Mouse (Mus musculus) kidney, embryonic 15.5 days (tissue): Measurements from ENCODE around the gene Galc. TPM values are rescaled to one million over a fixed set of nuclear protein-coding genes. Genes with fewer than 3 reads are reported as not detected.
"Not testable (repeated sequence)": the region's sequence is repeated elsewhere in the genome, so short reads cannot be mapped to it uniquely, and the experiment has no call there.

Experiments used
- ATAC-seq: fragments of 200-750 bp; cut with Nextera tagmentation; replicated peaks from 2 replicates; pipeline ENCODE4 v1.8.0; 2017; ENCODE audit warnings: moderate TSS enrichment; ENCODE audit not compliant: low FRiP score
- H3K27ac ChIP-seq: fragments of 300-500 bp; sonication (generic); 2 replicates; pipeline ENCODE4 v1.5.1; 2015; ENCODE audit warnings: mild to moderate bottlenecking, inconsistent platforms
- H3K27me3 ChIP-seq: fragments of 300-500 bp; sonication (generic); 2 replicates; pipeline ENCODE4 v1.6.1; 2015; ENCODE audit warnings: inconsistent platforms
- H3K36me3 ChIP-seq: fragments of 300-500 bp; sonication (generic); 2 replicates; pipeline ENCODE4 v1.6.1; 2015; ENCODE audit warnings: inconsistent platforms
- H3K4me1 ChIP-seq: fragments of 300-500 bp; sonication (generic); 2 replicates; pipeline ENCODE4 v1.6.1; 2015; ENCODE audit warnings: inconsistent platforms
- H3K4me2 ChIP-seq: fragments of 300-500 bp; sonication (generic); 2 replicates; pipeline ENCODE4 v1.6.1; 2015; ENCODE audit warnings: moderate library complexity, mild to moderate bottlenecking, inconsistent platforms
- H3K4me3 ChIP-seq: fragments of 300-500 bp; sonication (generic); replicated peaks from 2 replicates; pipeline ENCODE4 v1.5.1; 2015; ENCODE audit warnings: mild to moderate bottlenecking, inconsistent platforms
- H3K9ac ChIP-seq: fragments of 300-500 bp; sonication (generic); 2 replicates; pipeline ENCODE4 v1.6.1; 2015; ENCODE audit warnings: mild to moderate bottlenecking, inconsistent platforms
- H3K9me3 ChIP-seq: fragments of 300-500 bp; sonication (generic); replicated peaks from 2 replicates; pipeline ENCODE4 v1.6.1; 2016; ENCODE audit warnings: inconsistent platforms
- WGBS: fragments of 180-500 bp; shearing (Covaris S2); methylation state at CpG from one replicate; pipeline ENCODE4 v1.1.7; 2015; ENCODE audit warnings: mixed read lengths; 5-methylcytosine and 5-hydroxymethylcytosine counted together
- polyA plus RNA-seq: library from polyadenylated mRNA; unstranded; fragments of >200 nt; fragmentation: Nextera tagmentation; extraction: Ambion mirVana; gene quantifications from 2 replicates; pipeline ENCODE4 v1.2.1, GENCODE M21; 2015

Gene Galc
- polyA plus RNA-seq, 1 experiment from 2014 or later: 13.4 TPM

- Histone ChIP-seq H3K9ac (no peak overlapping the region), H3K36me3 (peaks cover 14% of the 10 kb centered on the region), H3K27me3 (no peaks in the 10 kb centered on the region), H3K4me2 (no peak overlapping the region), H3K9me3 (no peaks in the 10 kb centered on the region), H3K4me3 (no peak overlapping the region), H3K27ac (no peak overlapping the region), H3K4me1 (no peaks in the 10 kb centered on the region)
- 55% methylated on average over 3 of the region's 3 CpGs for WGBS
- ATAC-seq: no peak
Measured at GRCm38 (mm10) chr12:98249671-98250070, 9.6 kb downstream of the Galc start.

- Histone ChIP-seq H3K4me3 (no peak overlapping the region), H3K9ac (no peak overlapping the region), H3K4me1 (no peaks in the 10 kb centered on the region), H3K36me3 (peaks cover 8% of the 10 kb centered on the region), H3K27me3 (no peaks in the 10 kb centered on the region), H3K9me3 (no peaks in the 10 kb centered on the region), H3K4me2 (no peak overlapping the region), H3K27ac (no peak overlapping the region)
- 50% methylated on average over 4 of the region's 4 CpGs for WGBS
- no peak for ATAC-seq
Measured at GRCm38 (mm10) chr12:98246835-98247234, 12.4 kb downstream of the Galc start.

- Histone ChIP-seq H3K27ac (no peak overlapping the region), H3K4me2 (no peak overlapping the region), H3K36me3 (peaks cover 5% of the 10 kb centered on the region; the same call in 1 of the 2 replicates), H3K9ac (no peak overlapping the region), H3K9me3 (no peaks in the 10 kb centered on the region), H3K4me3 (no peak overlapping the region), H3K27me3 (no peaks in the 10 kb centered on the region), H3K4me1 (no peaks in the 10 kb centered on the region)
- no peak for ATAC-seq
- WGBS: 90% methylated on average over 5 of the region's 5 CpGs
Measured at GRCm38 (mm10) chr12:98244865-98245264, 14.4 kb downstream of the Galc start.

- no peak for ATAC-seq
- Histone ChIP-seq H3K4me2 (no peak overlapping the region), H3K9me3 (no peaks in the 10 kb centered on the region), H3K27ac (no peak overlapping the region), H3K27me3 (no peaks in the 10 kb centered on the region), H3K4me1 (no peaks in the 10 kb centered on the region), H3K4me3 (no peak overlapping the region), H3K9ac (no peak overlapping the region), H3K36me3 (0 out of 2 replicates have a peak, but pooled peaks cover 5% of the 10 kb centered on the region)
- WGBS: 79% methylated on average over 4 of the region's 4 CpGs
Measured at GRCm38 (mm10) chr12:98244161-98244560, 15.1 kb downstream of the Galc start.

GRCm38 (mm10) chr12:98238478-98238877, 20.8 kb downstream of the Galc start:
- 0 out of 2 replicates have a peak, but pooled peaks cover 10% of the 10 kb centered on the region for H3K36me3 ChIP-seq
- not testable (repeated sequence) for H3K4me3 ChIP-seq, ATAC-seq, H3K9me3 ChIP-seq, H3K9ac ChIP-seq, H3K4me2 ChIP-seq, H3K27ac ChIP-seq, H3K4me1 ChIP-seq, H3K27me3 ChIP-seq
- 80% methylated on average over 6 of the region's 6 CpGs for WGBS

- ATAC-seq: no peak
- H3K36me3 ChIP-seq: peaks cover 21% of the 10 kb centered on the region
- H3K9me3 ChIP-seq: no peaks in the 10 kb centered on the region
- H3K27ac ChIP-seq: no peak overlapping the region
- H3K4me3 ChIP-seq: no peak overlapping the region
- WGBS: 91% methylated on average over 2 of the region's 2 CpGs
- no peaks in the 10 kb centered on the region for H3K4me1 ChIP-seq
- H3K4me2 ChIP-seq: no peak overlapping the region
- no peaks in the 10 kb centered on the region for H3K27me3 ChIP-seq
- H3K9ac ChIP-seq: no peak overlapping the region
Measured at GRCm38 (mm10) chr12:98227037-98227436, 32.2 kb downstream of the Galc start.

GRCm38 (mm10) chr12:98223286-98223685, 36.0 kb downstream of the Galc start:
- 85% methylated on average over 5 of the region's 5 CpGs for WGBS
- H3K4me1 ChIP-seq: no peaks in the 10 kb centered on the region
- no peak overlapping the region for H3K4me3 ChIP-seq
- H3K4me2 ChIP-seq: no peak overlapping the region
- no peaks in the 10 kb centered on the region for H3K9me3 ChIP-seq
- no peak overlapping the region for H3K27ac ChIP-seq
- H3K9ac ChIP-seq: no peak overlapping the region
- ATAC-seq: no peak
- peaks cover 18% of the 10 kb centered on the region for H3K36me3 ChIP-seq
- H3K27me3 ChIP-seq: no peaks in the 10 kb centered on the region

- Histone ChIP-seq H3K36me3 (peaks cover 12% of the 10 kb centered on the region; the same call in 1 of the 2 replicates), H3K4me1 (0 out of 2 replicates have a peak, but pooled peaks cover 2% of the 10 kb centered on the region), H3K9me3 (no peaks in the 10 kb centered on the region), H3K4me3 (no peak overlapping the region), H3K9ac (no peak overlapping the region), H3K27me3 (no peaks in the 10 kb centered on the region), H3K4me2 (no peak overlapping the region), H3K27ac (no peak overlapping the region)
- no peak for ATAC-seq
- WGBS: 81% methylated on average over 11 of the region's 11 CpGs
Measured at GRCm38 (mm10) chr12:98216432-98216831, 42.8 kb downstream of the Galc start.

- H3K4me1 ChIP-seq: 0 out of 2 replicates have a peak, but pooled peaks cover 2% of the 10 kb centered on the region
- no peak overlapping the region for H3K4me3 ChIP-seq
- H3K36me3 ChIP-seq: peaks cover 16% of the 10 kb centered on the region; the same call in 1 of the 2 replicates
- no peak overlapping the region for H3K4me2 ChIP-seq
- H3K9ac ChIP-seq: no peak overlapping the region
- no peaks in the 10 kb centered on the region for H3K27me3 ChIP-seq
- H3K9me3 ChIP-seq: no peaks in the 10 kb centered on the region
- 55% methylated on average over 6 of the region's 6 CpGs for WGBS
- no peak overlapping the region for H3K27ac ChIP-seq
- no peak for ATAC-seq
Measured at GRCm38 (mm10) chr12:98215512-98215911, 43.7 kb downstream of the Galc start.

GRCm38 (mm10) chr12:98214191-98214590, 45.1 kb downstream of the Galc start:
- Histone ChIP-seq H3K4me3 (no peak overlapping the region), H3K4me1 (0 out of 2 replicates have a peak, but pooled peaks cover 2% of the 10 kb centered on the region), H3K4me2 (no peak overlapping the region), H3K9me3 (no peaks in the 10 kb centered on the region), H3K27me3 (no peaks in the 10 kb centered on the region), H3K36me3 (peaks cover 19% of the 10 kb centered on the region; the same call in 1 of the 2 replicates), H3K27ac (no peak overlapping the region), H3K9ac (no peak overlapping the region)
- 63% methylated on average over 14 of the region's 14 CpGs for WGBS
- no peak for ATAC-seq

GRCm38 (mm10) chr12:98213791-98214190, 45.5 kb downstream of the Galc start:
- Histone ChIP-seq H3K4me1 (0 out of 2 replicates have a peak, but pooled peaks cover 2% of the 10 kb centered on the region), H3K27me3 (no peaks in the 10 kb centered on the region), H3K27ac (no peak overlapping the region), H3K9me3 (no peaks in the 10 kb centered on the region), H3K4me3 (no peak overlapping the region), H3K9ac (no peak overlapping the region), H3K36me3 (peaks cover 19% of the 10 kb centered on the region; the same call in 1 of the 2 replicates), H3K4me2 (no peak overlapping the region)
- no peak for ATAC-seq
- 88% methylated on average over 7 of the region's 7 CpGs for WGBS

GRCm38 (mm10) chr12:98213332-98213731, 45.9 kb downstream of the Galc start:
- H3K27ac ChIP-seq: no peak overlapping the region
- no peaks in the 10 kb centered on the region for H3K9me3 ChIP-seq
- ATAC-seq: no peak
- H3K4me2 ChIP-seq: no peak overlapping the region
- H3K36me3 ChIP-seq: peaks cover 19% of the 10 kb centered on the region; the same call in 1 of the 2 replicates
- 92% methylated on average over 7 of the region's 7 CpGs for WGBS
- no peak overlapping the region for H3K4me3 ChIP-seq
- H3K9ac ChIP-seq: no peak overlapping the region
- 0 out of 2 replicates have a peak, but pooled peaks cover 2% of the 10 kb centered on the region for H3K4me1 ChIP-seq
- no peaks in the 10 kb centered on the region for H3K27me3 ChIP-seq
